Mouse (Mus musculus): ENCODE results near the gene Tcea3. TPM values are rescaled to one million over a fixed set of nuclear protein-coding genes. Genes with fewer than 3 reads are reported as not detected.

Gene Tcea3
- total RNA-seq (2023), result 0.62 TPM

DNA sequence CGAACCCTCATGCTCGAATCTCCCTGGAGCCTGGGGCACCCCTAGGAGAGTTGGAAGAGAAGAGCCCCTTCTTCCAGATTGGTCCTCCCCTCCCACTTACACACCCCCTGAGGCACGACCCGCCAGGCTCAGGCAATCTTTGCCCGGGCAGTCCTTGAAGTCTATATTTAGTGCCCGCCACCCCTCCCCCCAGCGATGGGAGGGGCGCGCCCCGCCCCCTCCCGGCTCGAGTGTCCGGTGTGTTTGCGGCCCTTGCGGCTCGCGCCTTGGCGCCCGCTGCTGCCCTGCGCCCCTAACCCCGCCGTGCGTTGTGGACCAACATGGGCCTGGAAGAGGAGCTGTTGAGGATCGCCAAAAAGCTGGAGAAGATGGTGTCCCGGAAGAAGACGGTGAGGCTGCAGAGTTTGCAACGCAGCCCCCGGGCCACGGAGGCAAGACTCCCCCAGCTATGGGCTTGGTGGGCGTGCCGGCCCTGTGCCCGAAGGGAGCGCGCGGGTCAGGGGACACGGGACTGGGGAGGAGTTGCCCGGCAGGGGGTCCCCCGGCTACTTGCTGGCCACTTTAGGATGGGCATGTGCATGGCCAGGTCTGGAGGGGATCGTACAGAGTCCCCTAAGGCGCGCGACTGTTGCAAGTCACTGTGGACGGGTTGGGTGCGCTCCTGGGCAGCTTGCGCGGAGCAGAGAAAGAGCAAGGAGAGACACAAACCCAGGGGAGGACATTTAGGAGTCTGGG, at the start of gene Tcea3:
Gene Tcea3 (plus strand): TSS at position 1 of the 735 bp plus-strand sequence.

DNA sequence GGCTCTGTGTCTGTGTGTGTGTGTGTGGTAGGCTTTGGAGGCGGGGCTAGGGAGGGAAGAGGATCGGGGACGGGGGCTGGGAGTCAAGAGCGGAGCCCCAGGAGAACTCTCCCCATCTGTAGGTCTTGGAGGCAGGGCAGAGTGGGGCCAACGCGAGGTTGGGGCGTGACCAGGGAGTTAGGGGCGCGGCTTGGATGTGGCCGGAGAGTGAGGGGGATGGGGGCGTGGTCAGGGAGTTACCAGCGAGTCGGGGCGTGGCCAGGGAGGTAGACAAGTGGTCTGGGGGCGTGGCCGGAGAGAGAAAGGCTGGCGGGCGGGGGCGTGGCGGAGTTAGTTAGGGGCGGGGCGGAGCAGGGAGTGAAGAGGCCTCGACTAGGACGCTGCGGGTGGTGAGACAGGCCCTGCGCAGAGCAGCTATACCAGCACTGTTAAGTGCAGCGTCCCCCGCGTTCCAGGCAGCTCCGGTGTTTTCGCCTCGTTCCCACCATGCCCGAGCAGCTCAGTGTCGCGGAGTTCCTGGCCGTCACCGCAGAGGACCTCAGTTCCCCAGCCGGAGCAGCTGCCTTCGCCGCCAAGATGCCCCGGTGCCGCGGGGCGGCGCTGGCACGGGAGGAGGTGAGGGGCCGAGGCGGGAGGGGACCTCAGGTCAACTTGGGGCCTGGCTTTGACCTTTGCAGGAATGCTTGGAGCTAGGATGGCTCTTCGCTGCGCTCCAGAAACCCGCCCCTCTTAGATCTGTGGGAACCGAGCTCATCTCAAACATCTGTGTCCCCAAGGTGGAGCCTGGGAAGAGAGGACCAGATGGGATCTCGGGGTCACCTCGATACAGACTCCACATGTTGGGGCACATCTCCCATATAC, 41.3 kb upstream of the Tcea3 start, which contains the start of gene Asap3:
Gene Asap3 (plus strand): TSS at position 333 of the 861 bp plus-strand sequence.

GRCm38 (mm10) chr4:136284455-136284854, 36.9 kb downstream of the Tcea3 start, which contains the start of gene Zfp46:
TSS of gene Zfp46 (plus strand) at chr4:136284683.

GRCm38 (mm10) chr4:136310229-136311041, 62.9 kb downstream of the Tcea3 start, which contains the start of gene Hnrnpr:
TSS of gene Hnrnpr (plus strand) at chr4:136310942.

Other genes starting within 250 kb of the Tcea3 start
- gene Eloa, start 226.0 kb upstream of the Tcea3 start, total RNA-seq (2023), result 38.8 TPM
- gene Rpl11, start 194.3 kb upstream of the Tcea3 start, total RNA-seq (2023), result 1,119 TPM
- gene Id3, start 104.2 kb upstream of the Tcea3 start, total RNA-seq (2023), result 31.0 TPM
- gene E2f2, start 75.3 kb upstream of the Tcea3 start, total RNA-seq (2023), result 10.1 TPM
- 0.21 TPM for gene Asap3, start 41.4 kb upstream of the Tcea3 start, total RNA-seq (2023)
- 10.2 TPM for gene Zfp46, start 37.0 kb downstream of the Tcea3 start, total RNA-seq (2023)
- gene Hnrnpr, start 63.2 kb downstream of the Tcea3 start, total RNA-seq (2023), result 122 TPM
- gene Htr1d, start 175.8 kb downstream of the Tcea3 start, total RNA-seq (2023), result not detected
- not detected for gene 6030445D17Rik, start 214.5 kb downstream of the Tcea3 start, total RNA-seq (2023)
- 1.3 TPM for gene Luzp1, start 222.0 kb downstream of the Tcea3 start, total RNA-seq (2023)

Data from CD4-positive naive resting alpha-beta T cell, adult 57 days (primary cell).